Mouse (Mus musculus) lung, postnatal 4 days (tissue): Measurements from ENCODE around the gene Acot11.

ENCODE experiments used
- DNase-seq, 2 experiments: peaks; one replicate each; pipeline ENCODE4 v3.0.0; 2021

Gene Acot11

DNA sequence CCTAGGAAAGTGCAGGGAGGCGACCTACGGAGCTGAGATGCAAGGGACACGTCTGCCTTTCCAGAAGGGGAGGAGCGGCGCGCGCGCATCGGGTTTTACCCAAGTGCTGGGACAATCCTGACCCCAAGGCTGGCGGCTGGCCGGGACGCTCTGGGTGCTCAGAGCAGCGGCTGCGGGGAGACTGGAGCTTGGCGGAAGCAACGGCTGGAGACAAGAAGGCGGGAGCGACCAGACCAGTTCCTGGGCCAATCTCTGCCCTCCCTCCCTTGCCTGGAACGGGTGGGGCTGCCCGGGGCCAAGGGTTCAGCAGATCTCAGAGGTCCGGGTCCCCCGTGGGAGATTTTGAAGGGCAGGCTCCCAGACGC, at the start of gene Acot11:
Gene Acot11, minus strand, starts transcription at position 89 of the 365 bp plus-strand sequence.
- peak; percentile 74 to 85 for DNase-seq

- peak; percentile 67 to 78 for DNase-seq
These were observed 43.7 kb upstream of the Acot11 start for GRCm38 (mm10) chr4:106848290-106849092.

DNA sequence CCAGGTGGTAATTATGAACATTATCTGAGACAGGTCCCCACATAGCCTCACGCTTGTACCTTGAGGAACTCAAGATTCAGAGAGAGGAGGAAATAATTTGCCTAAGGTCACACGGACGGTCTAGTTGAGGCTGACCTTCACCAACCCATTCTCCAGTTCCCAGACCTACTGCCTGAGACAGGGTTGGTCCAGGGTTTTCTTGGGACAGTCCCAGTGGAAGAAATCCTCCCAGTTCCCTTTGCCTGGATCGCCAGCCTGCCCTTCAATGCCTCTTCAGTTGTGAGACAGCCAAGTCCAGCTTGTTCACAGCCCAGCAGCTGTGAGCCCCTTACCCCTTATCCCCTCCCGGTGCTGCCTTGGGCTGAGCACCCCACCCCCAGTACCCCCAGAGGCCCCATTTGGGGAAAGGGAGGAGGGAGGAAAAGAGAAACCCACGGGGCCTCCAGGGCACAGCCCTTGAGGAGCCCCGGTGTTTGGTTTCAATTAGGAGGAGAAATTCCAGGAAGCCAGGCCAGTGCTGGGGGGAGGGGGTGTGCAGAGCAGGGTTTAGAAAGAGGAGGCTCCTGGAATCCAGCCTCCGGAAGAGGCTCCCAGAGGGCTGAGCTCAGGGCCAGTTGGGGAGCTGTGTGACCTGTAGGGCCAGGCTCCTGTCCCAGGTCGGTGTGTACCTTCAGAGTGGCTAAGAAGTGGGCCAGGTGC, 42.9 kb upstream of the Acot11 start:
- peak; percentile 85 to 89 for DNase-seq

- DNase-seq = no peak
These were observed 37.8 kb upstream of the Acot11 start for GRCm38 (mm10) chr4:106842561-106842960.

DNA sequence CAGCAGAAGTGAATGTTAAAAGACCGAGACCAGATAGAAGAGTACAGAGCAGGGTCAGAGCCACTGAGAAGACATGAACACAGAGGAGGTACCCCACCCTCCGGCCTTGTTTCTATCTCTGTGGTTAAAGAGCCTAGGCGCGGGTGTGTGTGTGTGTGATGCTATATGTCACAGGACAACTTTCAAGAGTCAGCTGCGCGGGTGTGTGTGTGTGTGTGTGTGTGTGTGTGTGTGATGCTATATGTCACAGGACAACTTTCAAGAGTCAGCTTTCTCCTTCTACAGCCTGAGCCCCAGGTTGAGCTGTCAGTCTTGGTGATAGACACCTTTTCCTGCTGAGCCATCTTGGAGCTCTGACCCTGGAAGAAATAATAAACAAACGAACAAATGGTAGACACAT, 37.1 kb upstream of the Acot11 start:
- no peak for DNase-seq

DNA sequence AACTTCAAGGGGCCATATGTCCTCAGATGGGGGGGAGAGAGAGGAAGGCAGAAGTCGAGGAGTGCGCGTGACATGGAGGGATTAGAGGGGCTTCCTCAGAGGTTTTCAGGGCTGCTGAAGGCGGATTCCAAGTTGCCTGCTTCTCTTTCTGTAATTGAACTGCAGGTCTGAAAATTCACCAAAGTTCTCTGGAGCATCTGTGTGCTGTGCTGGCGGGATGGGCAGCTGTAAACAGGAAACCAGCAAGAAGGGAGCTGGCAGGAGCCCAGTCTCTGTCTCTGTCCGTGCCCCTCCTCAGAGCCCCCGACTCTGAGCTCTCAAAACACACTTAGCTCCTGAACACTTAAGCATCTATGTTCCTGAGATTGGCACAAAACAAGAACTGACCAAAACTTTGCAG, 36.5 kb upstream of the Acot11 start:
- DNase-seq = peak in 1 of 2 experiments; percentile 60

- DNase-seq = no peak
These were observed 35.9 kb upstream of the Acot11 start for GRCm38 (mm10) chr4:106840651-106841145.

DNA sequence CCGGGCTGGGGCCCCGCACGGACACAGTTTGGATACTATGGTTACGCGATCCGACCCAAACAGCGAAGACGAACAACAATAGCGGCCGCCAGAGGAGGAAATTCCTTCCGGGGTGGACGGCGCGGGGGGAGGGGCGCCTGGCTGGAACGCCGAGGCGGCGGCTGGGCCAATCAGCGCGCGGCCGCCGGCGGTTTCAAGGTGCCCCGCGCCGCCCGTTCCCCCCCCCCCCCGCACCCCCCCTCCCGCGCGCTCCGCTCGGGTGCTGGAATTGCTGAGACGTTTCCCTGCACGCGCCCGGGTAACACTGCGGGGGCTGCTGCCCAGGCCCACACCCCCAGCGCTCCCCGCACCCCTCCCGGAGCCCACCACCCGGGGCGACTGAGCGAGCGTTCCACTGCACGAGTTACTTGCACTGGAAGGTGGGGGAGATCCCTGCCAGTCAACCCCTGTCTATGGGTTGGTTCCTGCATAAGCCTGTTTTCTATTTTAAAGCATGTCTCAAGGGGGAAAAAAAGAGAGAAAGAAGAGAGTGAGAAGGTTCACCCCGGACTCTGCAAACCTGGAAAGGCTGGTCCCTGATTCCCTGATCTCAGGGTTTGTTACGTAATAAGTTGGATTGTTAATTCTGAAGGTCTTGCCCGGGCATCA, 35.3 kb upstream of the Acot11 start:
- DNase-seq = peak; percentile 94 to 95

GRCm38 (mm10) chr4:106839254-106839834, 34.5 kb upstream of the Acot11 start:
- DNase-seq = peak; percentile 55 to 60

- DNase-seq = peak; percentile 96 to 98
These were observed 33.9 kb upstream of the Acot11 start for GRCm38 (mm10) chr4:106838548-106839253.

DNA sequence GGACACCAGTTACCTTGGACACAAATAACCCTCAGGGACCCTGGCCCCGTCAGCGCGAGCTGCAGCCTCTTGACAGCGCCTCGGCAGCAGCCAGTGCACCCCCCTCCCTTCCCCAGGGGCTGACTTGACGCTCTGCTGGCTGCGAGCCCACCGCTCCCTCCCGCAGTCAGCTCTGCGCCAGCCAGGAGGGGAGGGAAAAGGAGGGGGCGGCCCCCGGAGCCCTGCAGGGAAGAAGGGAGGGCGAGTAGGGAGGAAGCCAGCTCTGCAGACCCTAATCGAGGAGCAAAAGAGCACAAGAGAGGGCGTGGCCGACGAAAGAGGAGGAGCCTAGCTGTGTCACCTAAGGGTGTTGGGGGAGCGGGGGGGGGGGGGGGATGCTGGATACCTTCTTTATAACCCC, 33.2 kb upstream of the Acot11 start:
- DNase-seq = peak; percentile 76 to 90

DNA sequence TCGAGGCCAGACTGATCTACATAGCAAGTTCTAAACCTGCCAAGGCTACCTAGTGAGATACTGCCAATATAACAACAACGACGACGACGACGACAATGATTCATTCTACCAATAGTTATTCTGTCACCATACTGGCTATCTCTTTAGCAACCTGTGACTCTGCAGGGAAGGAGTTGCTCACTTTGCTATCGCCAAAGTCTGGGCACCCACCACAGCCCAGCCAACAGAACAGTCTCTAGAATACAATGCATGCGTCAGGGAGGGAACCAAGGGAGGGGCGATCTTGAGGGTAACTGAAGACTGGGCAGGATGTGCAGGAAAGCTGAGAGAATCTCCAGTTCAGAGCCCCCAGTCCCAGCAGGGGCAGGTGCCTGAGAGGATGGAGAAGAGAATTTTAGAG, 32.6 kb upstream of the Acot11 start:
- no peak for DNase-seq

DNA sequence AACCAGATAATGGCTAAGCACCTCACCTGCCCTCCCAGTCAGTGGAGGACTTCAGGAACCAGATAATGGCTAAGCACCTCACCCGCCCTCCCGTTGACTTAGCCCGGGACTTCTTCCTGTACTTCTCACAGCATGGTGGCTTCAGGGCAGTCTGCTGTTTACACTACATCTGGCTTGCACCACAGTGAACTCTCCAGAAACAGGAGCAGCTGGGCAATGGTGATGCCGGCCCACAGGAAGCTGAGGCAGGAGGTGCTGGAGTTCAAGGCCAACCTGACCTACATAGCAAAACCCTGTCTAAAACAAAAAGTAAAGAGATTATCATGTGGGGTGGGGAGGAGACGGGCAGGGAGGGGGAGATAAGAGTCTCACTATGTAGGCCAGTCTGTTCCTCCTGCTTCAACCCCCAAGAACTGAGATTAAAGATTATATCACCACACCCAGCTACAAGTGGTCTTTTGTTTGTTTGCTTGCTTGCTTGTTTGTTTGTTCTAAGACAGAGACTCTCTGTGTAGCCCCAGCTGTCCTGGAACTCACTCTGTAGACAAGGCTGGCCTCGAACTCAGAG, 25.8 kb upstream of the Acot11 start:
- DNase-seq = no peak

GRCm38 (mm10) chr4:106827738-106828361, 23.1 kb upstream of the Acot11 start:
- DNase-seq = peak; percentile 86 to 90

DNA sequence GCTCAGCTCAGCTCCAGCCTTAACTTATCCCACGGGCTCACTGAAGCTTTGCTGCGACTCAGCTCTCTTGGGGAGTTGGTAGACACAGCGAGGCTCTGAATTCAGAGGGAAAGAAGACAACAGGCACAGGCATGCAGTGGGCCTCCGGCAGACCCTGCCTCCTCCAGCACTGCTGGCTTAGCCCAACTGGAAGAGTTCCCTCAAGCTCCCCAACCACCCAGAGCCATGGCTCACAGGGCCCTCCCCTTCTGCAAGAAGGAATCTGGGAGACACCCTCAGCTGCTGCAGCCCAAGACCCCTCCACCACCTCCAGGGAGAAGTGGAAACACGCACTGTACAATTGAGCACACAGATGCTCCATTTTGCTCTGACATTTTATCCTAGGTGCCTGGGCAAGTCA, 20.4 kb upstream of the Acot11 start:
- DNase-seq = no peak

DNA sequence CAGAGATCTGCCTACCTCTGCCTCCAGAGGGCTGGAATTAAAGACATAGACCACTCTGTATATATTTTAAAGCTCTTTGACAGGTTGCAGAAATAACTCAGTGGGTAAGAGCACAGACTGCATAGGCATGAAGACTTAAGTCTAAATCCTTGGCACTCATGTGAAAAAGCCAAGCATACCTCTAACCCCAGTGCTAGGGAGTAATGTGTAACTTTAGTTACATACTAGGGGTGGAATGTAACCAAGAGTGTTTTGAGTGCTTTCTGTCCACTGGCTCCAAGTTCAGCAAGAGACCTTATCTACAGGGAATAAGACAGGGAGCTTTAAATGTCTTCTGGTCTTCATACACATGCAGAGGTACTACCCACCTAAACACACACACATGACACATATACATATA, 14.6 kb upstream of the Acot11 start:
- DNase-seq = no peak

GRCm38 (mm10) chr4:106818332-106818731, 13.5 kb upstream of the Acot11 start:
- no peak for DNase-seq

DNA sequence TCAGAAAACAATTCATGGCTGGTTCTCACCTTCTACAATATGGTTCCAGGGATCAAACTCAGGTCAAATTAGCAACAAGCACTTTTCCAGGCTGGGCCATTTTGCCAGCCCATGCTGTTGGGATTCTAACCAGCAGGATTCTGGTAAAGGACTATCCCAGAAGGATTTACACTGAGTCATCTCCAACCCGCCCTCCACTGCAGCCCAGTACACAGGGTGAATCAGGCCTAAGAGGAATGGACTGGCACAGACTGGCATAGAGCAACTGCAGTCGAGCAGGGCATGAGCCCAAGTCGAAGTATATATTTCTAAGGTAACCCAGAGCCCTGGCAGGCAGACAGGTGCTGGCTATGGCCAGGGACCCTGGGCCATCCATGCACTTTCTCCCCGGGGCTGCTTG, 12.2 kb upstream of the Acot11 start:
- DNase-seq = no peak

GRCm38 (mm10) chr4:106815396-106816324, 10.9 kb upstream of the Acot11 start:
- DNase-seq = no peak

DNA sequence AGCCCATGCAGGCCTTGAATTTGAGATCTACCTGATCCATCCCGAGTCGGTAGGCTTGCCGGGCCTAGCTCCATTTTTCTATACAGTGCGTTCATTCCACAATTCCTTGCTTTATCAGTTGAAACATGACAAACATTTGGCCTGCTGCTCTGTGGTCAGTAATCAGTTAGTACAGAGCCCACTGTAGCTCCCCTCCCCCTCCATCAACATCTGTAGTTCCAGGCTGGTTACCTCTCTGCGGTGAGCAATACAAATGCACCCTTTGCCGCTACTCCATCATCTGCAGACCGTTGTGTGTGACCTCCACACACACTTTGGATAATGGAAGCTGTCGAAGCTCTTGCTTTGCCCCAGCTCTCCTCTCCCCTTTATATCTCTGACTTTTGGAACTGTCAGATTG, 6.4 kb upstream of the Acot11 start:
- no peak for DNase-seq

DNA sequence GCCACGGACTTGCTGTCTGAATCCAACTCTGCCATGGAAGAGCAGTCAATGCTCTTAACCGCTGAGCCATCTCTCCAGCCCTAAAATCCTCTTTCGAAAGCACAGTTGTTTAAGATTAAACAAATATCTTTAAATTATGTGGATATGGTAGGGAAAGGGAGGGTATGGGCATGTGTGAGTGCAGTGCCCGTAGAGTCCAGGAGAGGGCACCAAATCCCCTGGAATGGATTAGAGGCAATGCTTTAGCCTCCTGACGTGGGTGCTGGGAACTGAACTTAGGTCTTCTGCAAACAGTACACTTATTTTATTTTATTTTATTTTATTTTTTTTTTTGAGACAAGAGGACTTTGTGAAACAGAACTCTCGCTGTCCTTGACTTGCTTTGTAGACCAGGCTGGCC, 5.2 kb upstream of the Acot11 start:
- no peak for DNase-seq
